Mouse (Mus musculus) brain, adult 2 months (tissue): ENCODE results near the gene Lonrf2.
A peak's percentile ranks its signal among the peaks of the same experiment; 100 is the strongest.

Experiments
- DNase-seq: peaks from one replicate; pipeline ENCODE4 v3.0.0; 2011; ENCODE audit warnings: low read depth, low spot score

Gene Lonrf2

GRCm38 (mm10) chr1:38836477-38836872 lies at the start of gene Lonrf2:
Lonrf2 (minus strand) TSS chr1:38836711.
- DNase-seq = peak; percentile 95

- DNase-seq = no peak
Measured at GRCm38 (mm10) chr1:38885956-38886355, 49.4 kb upstream of the Lonrf2 start.

- DNase-seq = no peak
Measured at GRCm38 (mm10) chr1:38883766-38884165, 47.3 kb upstream of the Lonrf2 start.

DNA sequence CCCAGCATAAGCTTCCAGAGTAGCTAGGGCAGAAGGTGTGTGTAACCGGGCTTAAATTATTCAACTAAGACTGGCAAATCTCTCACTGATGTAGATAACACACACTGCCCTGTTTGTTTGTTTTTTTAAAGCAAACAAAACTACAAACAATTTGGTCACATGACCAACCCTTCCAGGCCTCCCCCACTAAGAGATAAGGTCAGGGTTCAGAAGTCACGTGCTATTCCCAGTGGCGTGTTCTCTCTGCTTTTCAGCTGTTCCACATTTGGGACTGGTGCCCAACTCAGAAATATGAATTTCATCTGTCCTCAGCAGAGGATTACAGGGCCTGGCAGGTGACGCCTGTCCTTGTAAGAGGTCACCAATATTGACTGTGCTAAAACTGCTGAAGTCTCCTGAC lies 46.2 kb upstream of the Lonrf2 start:
- DNase-seq = no peak

- no peak for DNase-seq
Measured at GRCm38 (mm10) chr1:38881366-38881765, 44.9 kb upstream of the Lonrf2 start.

GRCm38 (mm10) chr1:38876671-38877382 lies 40.3 kb upstream of the Lonrf2 start:
- DNase-seq = peak; percentile 63

GRCm38 (mm10) chr1:38873911-38874310 lies 37.4 kb upstream of the Lonrf2 start:
- DNase-seq = peak; percentile 45

- DNase-seq = peak; percentile 51
Measured at GRCm38 (mm10) chr1:38871834-38872233, 35.3 kb upstream of the Lonrf2 start.

DNA sequence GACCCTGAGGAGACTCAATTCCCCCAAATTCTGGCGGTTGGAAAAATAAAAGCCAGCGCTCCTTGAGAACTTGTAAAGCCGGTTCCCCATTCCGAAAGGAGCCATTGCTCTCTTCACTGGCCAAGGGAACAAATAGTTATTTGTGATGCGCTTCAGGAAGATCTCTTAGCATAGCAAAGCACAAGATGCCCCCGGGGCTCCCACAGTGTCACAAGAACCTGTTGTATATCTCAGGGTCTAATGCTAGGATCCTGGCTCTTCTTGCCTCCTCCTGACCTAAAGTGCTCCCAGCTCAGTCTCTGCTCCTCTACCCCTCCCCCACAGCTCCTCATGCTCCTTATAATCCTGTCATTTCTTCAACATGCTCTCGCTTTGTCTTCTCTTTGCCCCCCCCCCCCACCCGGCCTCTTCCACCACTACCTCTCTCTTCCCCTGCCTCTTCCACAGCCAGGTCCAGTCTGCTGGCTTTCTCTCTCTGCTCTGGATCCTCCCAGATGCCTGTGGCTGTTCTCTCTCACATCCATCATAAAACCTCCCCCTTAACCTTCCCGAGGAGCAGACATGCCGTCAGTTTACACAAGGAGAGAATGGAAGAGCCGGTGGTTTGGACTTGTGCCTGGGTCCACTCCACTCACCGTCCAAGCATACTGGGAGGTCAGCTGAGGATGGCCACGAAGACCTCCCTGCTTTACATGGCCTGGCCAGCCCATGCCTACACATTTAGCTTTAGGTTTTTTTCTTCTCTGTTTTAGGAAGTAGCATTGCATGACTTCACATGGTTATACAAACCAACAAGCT lies 33.1 kb upstream of the Lonrf2 start:
- DNase-seq = no peak

- no peak for DNase-seq
Measured at GRCm38 (mm10) chr1:38866242-38866641, 29.7 kb upstream of the Lonrf2 start.

DNA sequence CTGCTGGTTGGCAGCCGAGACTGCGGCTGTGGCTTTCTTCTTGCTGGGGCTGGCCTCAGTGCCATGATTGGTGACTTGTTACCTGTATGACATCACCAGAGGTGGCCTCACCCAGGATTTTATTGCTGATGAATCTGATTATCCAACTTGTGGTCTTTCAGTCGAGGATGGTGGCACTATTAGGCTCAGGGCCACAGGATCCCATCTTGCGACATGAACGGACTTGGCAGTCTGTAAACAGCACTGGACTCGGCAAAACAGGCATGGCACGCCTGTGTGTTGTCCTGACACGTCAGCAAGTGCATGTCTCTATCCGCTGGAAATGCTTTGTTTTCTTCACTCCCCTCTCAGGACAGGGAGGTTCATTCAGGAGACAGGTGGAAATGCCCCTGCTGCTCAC lies 27.8 kb upstream of the Lonrf2 start:
- no peak for DNase-seq

GRCm38 (mm10) chr1:38862213-38862612 lies 25.7 kb upstream of the Lonrf2 start:
- peak; percentile 71 for DNase-seq

DNA sequence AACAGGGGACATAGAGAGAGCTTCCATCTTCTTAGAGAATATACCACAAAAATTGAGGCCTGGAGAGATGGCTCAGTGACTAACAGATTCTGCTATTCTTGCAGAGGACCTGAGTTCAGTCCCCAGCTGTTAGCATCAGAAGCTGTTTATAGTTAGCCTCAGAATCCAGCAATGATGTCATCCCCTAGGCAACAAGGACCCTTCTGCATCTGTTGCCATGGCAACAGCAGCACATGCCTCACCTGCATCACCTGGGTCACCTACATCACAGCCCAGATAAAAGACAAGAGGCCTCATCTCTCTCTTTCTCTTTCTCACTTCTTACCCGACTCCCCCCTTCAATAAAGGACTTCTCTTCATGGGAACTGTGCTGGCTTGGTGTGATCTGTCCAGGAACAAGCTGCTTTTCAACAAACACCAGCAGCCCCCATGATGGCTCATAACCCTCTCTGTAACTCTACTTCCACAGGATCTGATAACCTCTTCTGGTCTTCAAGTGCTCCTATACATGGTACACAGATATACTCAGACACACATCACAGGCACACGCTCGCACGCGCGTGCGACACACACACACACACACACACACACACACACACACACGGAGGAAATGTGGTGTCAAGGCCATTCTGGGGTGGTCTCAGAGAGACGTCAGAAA lies 24.5 kb upstream of the Lonrf2 start:
- DNase-seq = peak; percentile 49

DNA sequence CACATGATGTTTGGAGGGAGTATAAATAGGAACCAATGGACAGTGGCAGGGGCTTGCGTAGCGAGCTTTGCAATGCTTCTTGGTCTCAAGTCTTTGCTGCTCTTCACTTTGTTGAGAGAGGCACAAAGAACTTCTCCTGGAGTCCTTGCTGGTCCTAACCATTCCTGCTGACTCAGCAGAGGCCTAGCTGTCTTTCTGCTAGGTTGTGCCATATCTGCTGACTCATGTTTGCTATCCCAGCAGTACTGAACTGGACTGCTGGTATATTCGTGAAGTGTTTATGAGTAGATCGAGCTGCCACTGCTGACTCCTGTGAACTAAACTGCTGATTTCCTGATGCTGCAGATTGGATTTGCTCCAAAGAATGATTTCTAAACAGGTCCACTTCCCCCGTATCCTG lies 23.7 kb upstream of the Lonrf2 start:
- peak; percentile 34 for DNase-seq

DNA sequence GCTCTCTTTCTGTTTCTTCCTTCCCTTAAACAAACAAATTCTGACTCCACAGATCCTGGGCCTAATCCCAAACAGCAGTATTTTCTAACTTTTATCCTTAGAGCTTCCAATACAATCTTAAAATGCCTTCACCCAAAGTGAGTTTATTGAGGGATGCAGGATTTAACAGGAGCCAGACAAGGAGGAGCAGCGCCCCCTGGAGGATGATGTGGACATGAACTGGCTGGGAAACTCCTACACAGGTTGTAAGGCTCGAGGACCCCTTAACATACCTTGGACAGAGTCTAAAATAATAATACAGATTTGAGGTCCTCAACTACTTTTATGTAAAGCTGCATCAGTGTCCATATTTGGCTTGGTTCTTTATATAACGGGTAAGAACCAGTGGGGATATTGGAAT lies 19.7 kb upstream of the Lonrf2 start:
- peak; percentile 91 for DNase-seq

GRCm38 (mm10) chr1:38852250-38852649 lies 15.7 kb upstream of the Lonrf2 start:
- DNase-seq = no peak

DNA sequence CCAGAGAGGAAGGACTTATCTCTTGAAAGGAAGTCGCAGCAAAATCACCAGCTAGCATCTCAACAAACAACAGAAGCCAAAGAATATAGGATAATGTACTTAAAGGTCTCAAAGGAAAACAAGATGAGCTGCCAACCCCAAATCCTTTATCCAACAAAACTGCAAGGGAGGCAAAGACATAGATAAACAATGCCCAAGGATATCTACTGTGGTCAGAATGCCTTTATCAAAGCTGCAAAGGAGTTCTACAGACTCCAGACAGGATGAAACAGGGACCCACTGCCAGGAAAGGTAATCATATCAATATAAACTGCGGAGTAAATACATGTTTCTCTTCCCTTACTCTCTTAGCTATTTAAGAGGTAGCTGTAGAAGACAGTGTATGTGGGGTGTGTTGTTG lies 14.1 kb upstream of the Lonrf2 start:
- no peak for DNase-seq

- DNase-seq = peak; percentile 72
Measured at GRCm38 (mm10) chr1:38848451-38849289, 12.2 kb upstream of the Lonrf2 start.

DNA sequence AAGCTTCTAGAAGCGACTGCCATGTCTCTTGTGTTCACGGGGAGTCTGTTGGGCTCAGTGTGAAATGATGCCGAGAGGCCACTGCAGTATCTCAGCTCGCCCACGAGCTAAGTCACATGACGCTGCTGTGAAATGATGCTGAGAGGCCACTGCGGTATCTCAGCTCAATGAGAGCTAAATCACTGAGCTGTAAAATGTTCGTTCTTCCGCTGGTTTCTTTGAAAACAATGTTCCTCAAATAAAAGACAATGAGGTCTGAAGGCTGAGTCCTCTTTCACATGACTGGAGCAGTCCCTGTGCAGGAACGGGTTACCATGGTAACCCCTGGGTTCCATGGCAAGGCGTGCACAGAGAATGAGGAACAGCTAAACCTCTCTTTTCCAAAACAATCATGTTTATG lies 11.5 kb upstream of the Lonrf2 start:
- DNase-seq = peak; percentile 88

DNA sequence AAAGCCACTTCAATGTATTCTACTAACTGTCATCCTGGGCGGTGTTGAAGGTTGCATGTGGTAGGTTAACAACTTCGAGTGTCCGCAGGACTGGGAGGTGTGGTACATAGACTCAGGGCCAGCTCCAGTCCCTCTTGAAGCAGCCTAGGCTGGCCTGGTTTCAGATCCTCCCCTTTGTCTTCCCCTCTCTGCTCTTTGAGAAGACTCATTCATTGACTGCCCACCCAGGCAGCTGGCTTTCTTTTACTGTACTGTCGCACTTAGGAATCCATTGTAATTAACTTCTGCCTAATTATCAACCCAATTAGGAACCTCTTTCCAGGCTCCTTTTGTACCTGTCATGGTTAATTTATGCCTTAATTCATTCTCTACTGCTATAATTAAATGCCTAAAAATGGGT lies 6.8 kb upstream of the Lonrf2 start:
- DNase-seq = peak; percentile 27

DNA sequence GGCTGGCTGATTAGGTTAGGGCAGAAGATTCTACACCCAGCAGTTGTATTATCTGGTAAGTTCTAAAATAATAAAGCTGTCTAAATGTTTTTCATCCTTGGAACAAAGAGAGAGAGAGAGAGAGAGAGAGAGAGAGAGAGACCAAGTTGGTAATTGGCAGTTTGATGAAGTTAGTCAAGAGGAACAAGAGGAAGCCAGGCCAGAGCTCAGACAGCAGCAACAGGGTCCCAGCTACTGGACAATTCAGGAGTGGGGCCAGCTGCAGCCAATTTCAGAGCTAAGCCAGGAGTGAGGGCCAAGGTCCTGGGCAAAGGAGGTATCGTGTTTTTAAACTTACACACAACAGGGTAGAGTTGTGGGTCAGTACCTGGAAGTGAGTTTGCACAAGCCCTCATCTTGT lies 6.3 kb upstream of the Lonrf2 start:
- DNase-seq = no peak

DNA sequence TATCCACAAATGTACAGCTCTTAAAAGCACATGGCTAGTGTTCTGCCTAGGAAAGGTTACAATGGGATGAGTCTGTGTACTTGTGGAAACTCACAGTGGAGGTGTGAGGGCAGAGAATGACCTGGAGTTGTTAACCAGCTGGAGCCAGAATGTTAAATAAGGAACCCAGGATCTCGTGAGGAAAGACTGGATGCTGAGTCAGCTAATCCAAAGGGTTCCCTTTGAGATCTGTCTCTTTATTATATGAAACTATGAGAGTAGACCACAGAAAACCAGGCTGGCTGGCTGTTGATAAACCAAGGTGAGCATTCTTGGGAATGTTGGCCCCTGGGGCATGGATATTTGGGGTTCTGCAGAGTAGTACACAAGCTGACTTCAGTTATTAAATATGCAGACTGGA lies 3.4 kb upstream of the Lonrf2 start:
- DNase-seq = no peak
